Mouse (Mus musculus) cerebellum, postnatal 25 days (tissue): ENCODE results near the gene Uchl4.
A peak's percentile ranks its signal among the peaks of the same experiment; 100 is the strongest.
"Not testable (repeated sequence)": the region's sequence is repeated elsewhere in the genome, so short reads cannot be mapped to it uniquely, and the experiment has no call there.

ENCODE experiments used
- DNase-seq, 2 experiments: peaks; one replicate each; pipeline ENCODE4 v3.0.0; 2021; ENCODE audit warnings: mixed read lengths in 2 of 2

Uchl4 gene

GRCm38 (mm10) chr9:64232257-64232957 is 2.6 kb upstream of the Uchl4 start:
- DNase-seq, result no peak

GRCm38 (mm10) chr9:64233656-64234055 is 1.3 kb upstream of the Uchl4 start:
- no peak for DNase-seq

- no peak for DNase-seq
These were observed 1.1 kb downstream of the Uchl4 start for GRCm38 (mm10) chr9:64236056-64236455.

- no peak for DNase-seq
These were observed 5.1 kb downstream of the Uchl4 start for GRCm38 (mm10) chr9:64240116-64240515.

- DNase-seq, result no peak
These were observed 5.7 kb downstream of the Uchl4 start for GRCm38 (mm10) chr9:64240681-64241080.

GRCm38 (mm10) chr9:64242381-64242831 is 7.4 kb downstream of the Uchl4 start:
- DNase-seq, result no peak

GRCm38 (mm10) chr9:64249371-64249770 is 14.4 kb downstream of the Uchl4 start:
- no peak for DNase-seq

- no peak for DNase-seq
These were observed 15.2 kb downstream of the Uchl4 start for GRCm38 (mm10) chr9:64250111-64250730.

- peak; percentile 45 to 48 for DNase-seq
These were observed 17.6 kb downstream of the Uchl4 start for GRCm38 (mm10) chr9:64252591-64253020.

GRCm38 (mm10) chr9:64253021-64253904 is 18.3 kb downstream of the Uchl4 start, which contains the start of gene Map2k1:
Map2k1 (minus strand) TSS chr9:64253631.
- peak; percentile 100 for DNase-seq

GRCm38 (mm10) chr9:64255422-64255821 is 20.4 kb downstream of the Uchl4 start:
- DNase-seq, result no peak

GRCm38 (mm10) chr9:64256204-64256603 is 21.2 kb downstream of the Uchl4 start:
- no peak for DNase-seq

GRCm38 (mm10) chr9:64259906-64260305 is 24.9 kb downstream of the Uchl4 start:
- DNase-seq, result no peak

- DNase-seq, result no peak
These were observed 26.0 kb downstream of the Uchl4 start for GRCm38 (mm10) chr9:64261023-64261422.

- no peak for DNase-seq
These were observed 29.8 kb downstream of the Uchl4 start for GRCm38 (mm10) chr9:64264813-64265212.

GRCm38 (mm10) chr9:64267231-64267630 is 32.2 kb downstream of the Uchl4 start:
- no peak for DNase-seq

GRCm38 (mm10) chr9:64268196-64268595 is 33.2 kb downstream of the Uchl4 start:
- DNase-seq, result no peak

GRCm38 (mm10) chr9:64268836-64269235 is 33.8 kb downstream of the Uchl4 start:
- not testable (repeated sequence) for DNase-seq

- DNase-seq, result no peak
These were observed 36.2 kb downstream of the Uchl4 start for GRCm38 (mm10) chr9:64271249-64271648.

GRCm38 (mm10) chr9:64272611-64273010 is 37.6 kb downstream of the Uchl4 start:
- DNase-seq, result peak; percentile 34 to 61

GRCm38 (mm10) chr9:64273757-64274156 is 38.8 kb downstream of the Uchl4 start:
- DNase-seq, result peak in 1 of 2 experiments; percentile 20

GRCm38 (mm10) chr9:64274291-64274690 is 39.3 kb downstream of the Uchl4 start:
- no peak for DNase-seq

- DNase-seq, result no peak
These were observed 39.9 kb downstream of the Uchl4 start for GRCm38 (mm10) chr9:64274919-64275318.
